Mouse (Mus musculus): ENCODE measurements around the gene Olfr1034. TPM values are rescaled to one million over a fixed set of nuclear protein-coding genes. Genes with fewer than 3 reads are reported as not detected.
"Not testable (repeated sequence)": the region's sequence is repeated elsewhere in the genome, so short reads cannot be mapped to it uniquely, and the experiment has no call there.

The Olfr1034 gene
- polyA plus RNA-seq (2015; fragmentation: Nextera tagmentation; extraction: Ambion mirVana), result not detected in 2 replicates

GRCm38 (mm10) chr2:86045561-86045960, at the start of gene Olfr1034:
TSS of gene Olfr1034 (plus strand) at chr2:86045861.
- Histone ChIP-seq H3K27me3 (no peaks in the 10 kb centered on the region), H3K4me2 (no peak within 1 kb of the TSS), H3K27ac (replicated peaks) (no peak within 1 kb of the TSS), H3K4me1 (replicated peaks) (no peaks in the 10 kb centered on the region), H3K36me3 (no peaks in the 10 kb centered on the region), H3K4me3 (no peak within 1 kb of the TSS), H3K9me3 (no peaks in the 10 kb centered on the region), H3K9ac (no peak within 1 kb of the TSS)
- no peak for ATAC-seq (ENCODE audit: low FRiP score, low read depth)

GRCm38 (mm10) chr2:86005240-86005639, 40.4 kb upstream of the Olfr1034 start, which contains the start of gene Olfr1032:
TSS of gene Olfr1032 (plus strand) at chr2:86005540.
- WGBS, result 87% methylated on average over 7 of the region's 7 CpGs

GRCm38 (mm10) chr2:86020406-86020805, 25.3 kb upstream of the Olfr1034 start, which contains the start of gene Olfr1033:
TSS of gene Olfr1033 (plus strand) at chr2:86020633.
- not testable (repeated sequence) for ATAC-seq (ENCODE audit: low FRiP score, low read depth); H3K27ac ChIP-seq (replicated peaks); H3K4me1 ChIP-seq (replicated peaks); H3K9me3 ChIP-seq; H3K27me3 ChIP-seq; H3K36me3 ChIP-seq
- Histone ChIP-seq H3K9ac (peak within 1 kb of the TSS; percentile 29; the same call in 1 of the 2 replicates), H3K4me3 (peak within 1 kb of the TSS; percentile 37), H3K4me2 (peak within 1 kb of the TSS; percentile 53)
- WGBS, result 5% methylated on average over 11 of the region's 11 CpGs

More at GRCm38 (mm10) chr2:86005240-86005639, 40.4 kb upstream of the Olfr1034 start, which contains the start of gene Olfr1032:
- Histone ChIP-seq H3K9ac (no peak within 1 kb of the TSS), H3K27me3 (no peaks in the 10 kb centered on the region), H3K36me3 (no peaks in the 10 kb centered on the region), H3K4me2 (no peak within 1 kb of the TSS), H3K4me3 (no peak within 1 kb of the TSS), H3K27ac (replicated peaks) (no peak within 1 kb of the TSS), H3K9me3 (no peaks in the 10 kb centered on the region), H3K4me1 (replicated peaks) (no peaks in the 10 kb centered on the region)
- no peak for ATAC-seq (ENCODE audit: low FRiP score, low read depth)

- H3K27ac ChIP-seq (replicated peaks); H3K4me3 ChIP-seq; H3K36me3 ChIP-seq; H3K9me3 ChIP-seq; H3K4me1 ChIP-seq (replicated peaks); H3K4me2 ChIP-seq; H3K27me3 ChIP-seq; H3K9ac ChIP-seq; ATAC-seq (ENCODE audit: low FRiP score, low read depth): not testable (repeated sequence)
- WGBS, result 56% methylated on average over 4 of the region's 9 CpGs
Measured at GRCm38 (mm10) chr2:86021518-86021917, 24.1 kb upstream of the Olfr1034 start.

- not testable (repeated sequence) for H3K9me3 ChIP-seq; H3K4me2 ChIP-seq; H3K36me3 ChIP-seq; H3K27ac ChIP-seq (replicated peaks); H3K4me3 ChIP-seq; H3K27me3 ChIP-seq; ATAC-seq (ENCODE audit: low FRiP score, low read depth); H3K4me1 ChIP-seq (replicated peaks); H3K9ac ChIP-seq
Measured at GRCm38 (mm10) chr2:86050777-86051176, 5.1 kb downstream of the Olfr1034 start.

- not testable (repeated sequence) for H3K9ac ChIP-seq; H3K4me1 ChIP-seq (replicated peaks); H3K27ac ChIP-seq (replicated peaks); H3K4me2 ChIP-seq; ATAC-seq (ENCODE audit: low FRiP score, low read depth); H3K36me3 ChIP-seq; H3K27me3 ChIP-seq; H3K9me3 ChIP-seq; H3K4me3 ChIP-seq
- WGBS, result 96% methylated on average over 2 of the region's 2 CpGs
Measured at GRCm38 (mm10) chr2:86063766-86064165, 18.1 kb downstream of the Olfr1034 start.

- Histone ChIP-seq H3K36me3 (no peaks in the 10 kb centered on the region), H3K27me3 (no peaks in the 10 kb centered on the region), H3K27ac (replicated peaks) (no peak overlapping the region), H3K9ac (no peak overlapping the region), H3K4me2 (no peak overlapping the region), H3K9me3 (no peaks in the 10 kb centered on the region), H3K4me1 (replicated peaks) (no peaks in the 10 kb centered on the region), H3K4me3 (no peak overlapping the region)
- WGBS, result 96% methylated on average over 8 of the region's 8 CpGs
- no peak for ATAC-seq (ENCODE audit: low FRiP score, low read depth)
Measured at GRCm38 (mm10) chr2:86070189-86070588, 24.5 kb downstream of the Olfr1034 start.

GRCm38 (mm10) chr2:86073692-86074091, 28.0 kb downstream of the Olfr1034 start, which contains the start of gene Olfr1036:
TSS of gene Olfr1036 (plus strand) at chr2:86073992.
- H3K4me1 ChIP-seq (replicated peaks); H3K36me3 ChIP-seq; H3K27ac ChIP-seq (replicated peaks); ATAC-seq (ENCODE audit: low FRiP score, low read depth); H3K27me3 ChIP-seq; H3K9ac ChIP-seq; H3K9me3 ChIP-seq; H3K4me3 ChIP-seq; H3K4me2 ChIP-seq: not testable (repeated sequence)

GRCm38 (mm10) chr2:86080478-86080877, 34.8 kb downstream of the Olfr1034 start:
- not testable (repeated sequence) for H3K4me1 ChIP-seq (replicated peaks); H3K9ac ChIP-seq; H3K27ac ChIP-seq (replicated peaks); ATAC-seq (ENCODE audit: low FRiP score, low read depth); H3K27me3 ChIP-seq; H3K4me3 ChIP-seq; H3K4me2 ChIP-seq; H3K9me3 ChIP-seq; H3K36me3 ChIP-seq
- 72% methylated on average over 1 of the region's 1 CpGs for WGBS

GRCm38 (mm10) chr2:86087285-86087684, 41.6 kb downstream of the Olfr1034 start, which contains the start of gene Olfr1037:
TSS of gene Olfr1037 (minus strand) at chr2:86087385.
- no peak for ATAC-seq (ENCODE audit: low FRiP score, low read depth)
- H3K9me3 ChIP-seq, result no peaks in the 10 kb centered on the region
- no peaks in the 10 kb centered on the region for H3K27me3 ChIP-seq
- no peak within 1 kb of the TSS for H3K4me3 ChIP-seq
- no peaks in the 10 kb centered on the region for H3K36me3 ChIP-seq
- no peak within 1 kb of the TSS for H3K27ac ChIP-seq (replicated peaks)
- H3K9ac ChIP-seq, result no peak within 1 kb of the TSS
- no peaks in the 10 kb centered on the region for H3K4me1 ChIP-seq (replicated peaks)
- H3K4me2 ChIP-seq, result no peak within 1 kb of the TSS
- WGBS, result 96% methylated on average over 2 of the region's 2 CpGs

Other genes with a start within 250 kb of the Olfr1034 start
- gene Olfr1016, start 243.3 kb upstream of the Olfr1034 start, polyA plus RNA-seq (2015; fragmentation: Nextera tagmentation; extraction: Ambion mirVana), result not detected in 2 replicates
- gene Olfr1018, start 227.4 kb upstream of the Olfr1034 start, polyA plus RNA-seq (2015; fragmentation: Nextera tagmentation; extraction: Ambion mirVana), result not detected in 2 replicates
- not detected in 2 replicates for gene Olfr1019, start 200.4 kb upstream of the Olfr1034 start, polyA plus RNA-seq (2015; fragmentation: Nextera tagmentation; extraction: Ambion mirVana)
- not detected in 2 replicates for gene Olfr1020, start 198.8 kb upstream of the Olfr1034 start, polyA plus RNA-seq (2015; fragmentation: Nextera tagmentation; extraction: Ambion mirVana)
- not detected in 2 replicates for gene Olfr1022, start 177.3 kb upstream of the Olfr1034 start, polyA plus RNA-seq (2015; fragmentation: Nextera tagmentation; extraction: Ambion mirVana)
- gene Olfr1023, start 160.2 kb upstream of the Olfr1034 start, polyA plus RNA-seq (2015; fragmentation: Nextera tagmentation; extraction: Ambion mirVana), result not detected in 2 replicates
- gene Olfr1024, start 140.8 kb upstream of the Olfr1034 start, polyA plus RNA-seq (2015; fragmentation: Nextera tagmentation; extraction: Ambion mirVana), result not detected in 2 replicates
- not detected in 2 replicates for gene Olfr1025-ps1, start 130.7 kb upstream of the Olfr1034 start, polyA plus RNA-seq (2015; fragmentation: Nextera tagmentation; extraction: Ambion mirVana)
- gene Olfr1026, start 124.3 kb upstream of the Olfr1034 start, polyA plus RNA-seq (2015; fragmentation: Nextera tagmentation; extraction: Ambion mirVana), result not detected in 2 replicates
- not detected in 2 replicates for gene Olfr1028, start 95.4 kb upstream of the Olfr1034 start, polyA plus RNA-seq (2015; fragmentation: Nextera tagmentation; extraction: Ambion mirVana)
- not detected in 2 replicates for gene Olfr1029, start 72.0 kb upstream of the Olfr1034 start, polyA plus RNA-seq (2015; fragmentation: Nextera tagmentation; extraction: Ambion mirVana)
- gene Olfr1030, start 66.6 kb upstream of the Olfr1034 start, polyA plus RNA-seq (2015; fragmentation: Nextera tagmentation; extraction: Ambion mirVana), result not detected in 2 replicates
- gene Olfr1031, start 55.6 kb upstream of the Olfr1034 start, polyA plus RNA-seq (2015; fragmentation: Nextera tagmentation; extraction: Ambion mirVana), result not detected in 2 replicates
- gene Olfr1032, start 40.3 kb upstream of the Olfr1034 start, polyA plus RNA-seq (2015; fragmentation: Nextera tagmentation; extraction: Ambion mirVana), result not detected in 2 replicates
- 0.25 TPM in 1 of 2 replicates, not detected in the other for gene Olfr1033, start 25.2 kb upstream of the Olfr1034 start, polyA plus RNA-seq (2015; fragmentation: Nextera tagmentation; extraction: Ambion mirVana)
- not detected in 2 replicates for gene Olfr1036, start 28.1 kb downstream of the Olfr1034 start, polyA plus RNA-seq (2015; fragmentation: Nextera tagmentation; extraction: Ambion mirVana)
- gene Olfr1037, start 41.5 kb downstream of the Olfr1034 start, polyA plus RNA-seq (2015; fragmentation: Nextera tagmentation; extraction: Ambion mirVana), result not detected in 2 replicates
- not detected in 2 replicates for gene Olfr1039, start 90.1 kb downstream of the Olfr1034 start, polyA plus RNA-seq (2015; fragmentation: Nextera tagmentation; extraction: Ambion mirVana)
- not detected in 2 replicates for gene Olfr1040, start 100.9 kb downstream of the Olfr1034 start, polyA plus RNA-seq (2015; fragmentation: Nextera tagmentation; extraction: Ambion mirVana)
- gene Olfr1042, start 116.0 kb downstream of the Olfr1034 start, polyA plus RNA-seq (2015; fragmentation: Nextera tagmentation; extraction: Ambion mirVana), result not detected in 2 replicates
- not detected in 2 replicates for gene Olfr1043, start 121.7 kb downstream of the Olfr1034 start, polyA plus RNA-seq (2015; fragmentation: Nextera tagmentation; extraction: Ambion mirVana)
- gene Olfr1044, start 132.0 kb downstream of the Olfr1034 start, polyA plus RNA-seq (2015; fragmentation: Nextera tagmentation; extraction: Ambion mirVana), result not detected in 2 replicates
- gene Olfr52, start 139.8 kb downstream of the Olfr1034 start, polyA plus RNA-seq (2015; fragmentation: Nextera tagmentation; extraction: Ambion mirVana), result not detected in 2 replicates
- gene Olfr1045, start 157.1 kb downstream of the Olfr1034 start, polyA plus RNA-seq (2015; fragmentation: Nextera tagmentation; extraction: Ambion mirVana), result not detected in 2 replicates
- gene Olfr1046, start 173.5 kb downstream of the Olfr1034 start, polyA plus RNA-seq (2015; fragmentation: Nextera tagmentation; extraction: Ambion mirVana), result not detected in 2 replicates
- gene Olfr1047, start 185.5 kb downstream of the Olfr1034 start, polyA plus RNA-seq (2015; fragmentation: Nextera tagmentation; extraction: Ambion mirVana), result not detected in 2 replicates
- gene Olfr1048, start 194.4 kb downstream of the Olfr1034 start, polyA plus RNA-seq (2015; fragmentation: Nextera tagmentation; extraction: Ambion mirVana), result not detected in 2 replicates
- not detected in 2 replicates for gene Olfr1049, start 212.5 kb downstream of the Olfr1034 start, polyA plus RNA-seq (2015; fragmentation: Nextera tagmentation; extraction: Ambion mirVana)
- gene Olfr1051, start 233.2 kb downstream of the Olfr1034 start, polyA plus RNA-seq (2015; fragmentation: Nextera tagmentation; extraction: Ambion mirVana), result not detected in 2 replicates
- gene Olfr1052, start 246.6 kb downstream of the Olfr1034 start, polyA plus RNA-seq (2015; fragmentation: Nextera tagmentation; extraction: Ambion mirVana), result not detected in 2 replicates

All from hindbrain, embryonic 15.5 days (tissue).